Mouse (Mus musculus) forelimb bud, embryonic 11.5 days (tissue): Measurements from ENCODE around the gene Nfic.

Source experiments
- DNase-seq: peaks from one replicate; pipeline ENCODE4 v3.0.0-alpha.2; 2012; ENCODE audit warnings: low read depth, low spot score

Gene Nfic

DNA sequence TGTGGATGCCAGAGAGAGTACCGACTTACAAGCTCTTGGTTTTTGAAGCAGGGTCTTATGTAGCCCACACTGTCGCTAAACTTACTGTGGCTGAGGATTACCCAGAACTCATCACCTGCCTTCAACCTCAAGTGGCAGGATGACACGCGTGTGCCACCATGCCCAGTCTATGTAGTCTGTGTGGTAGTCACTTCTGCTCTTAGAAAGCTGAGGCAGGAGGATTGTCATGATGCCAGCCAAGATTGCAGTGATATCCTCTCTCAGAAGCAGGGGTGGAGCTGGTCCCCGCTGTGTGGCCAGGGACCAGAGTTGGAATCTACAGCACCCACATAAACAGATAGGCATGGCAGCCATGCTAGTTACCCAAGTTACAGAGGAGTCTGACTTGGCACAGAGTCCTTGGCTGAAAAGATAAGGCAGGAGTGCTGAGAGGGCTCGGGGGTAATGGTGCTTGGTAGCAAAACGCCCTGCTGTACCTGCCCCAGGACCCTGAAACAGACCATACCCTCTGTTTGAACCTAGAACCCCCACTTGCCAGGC, 30.1 kb upstream of the Nfic start:
- DNase-seq = no peak

GRCm38 (mm10) chr10:81485060-81485449, 29.6 kb upstream of the Nfic start:
- no peak for DNase-seq

DNA sequence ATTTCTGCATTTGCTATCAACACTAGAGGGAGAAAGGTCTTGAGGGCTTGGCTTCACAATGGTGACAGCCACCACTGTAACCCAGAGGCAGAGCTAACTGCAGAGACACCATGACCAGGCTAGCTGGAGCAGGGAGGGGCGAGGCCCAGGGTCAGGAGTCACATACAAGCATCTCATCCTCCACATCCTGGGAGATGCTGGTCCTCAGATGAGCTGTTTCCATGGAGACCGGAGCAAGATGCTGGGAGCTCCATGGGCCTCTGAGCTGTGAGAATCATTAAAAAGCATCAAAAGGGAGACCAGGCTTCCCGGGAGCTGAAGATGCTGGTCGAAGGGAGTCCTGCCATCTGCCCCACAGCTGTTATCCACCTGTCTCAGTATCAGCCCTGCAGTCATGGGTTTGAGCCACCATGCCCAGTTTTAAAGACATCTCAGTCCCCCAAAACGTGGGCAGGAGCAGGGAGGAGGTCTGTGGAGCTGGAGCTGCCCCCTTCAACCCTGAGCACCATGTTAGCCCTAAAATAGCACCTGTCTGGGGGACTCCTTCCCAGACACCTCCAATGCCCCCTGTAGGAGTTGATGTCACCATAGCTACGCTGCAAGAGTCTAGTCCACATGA, 29.1 kb upstream of the Nfic start:
- DNase-seq = no peak

GRCm38 (mm10) chr10:81483983-81484382, 28.5 kb upstream of the Nfic start:
- peak; percentile 68 for DNase-seq

DNA sequence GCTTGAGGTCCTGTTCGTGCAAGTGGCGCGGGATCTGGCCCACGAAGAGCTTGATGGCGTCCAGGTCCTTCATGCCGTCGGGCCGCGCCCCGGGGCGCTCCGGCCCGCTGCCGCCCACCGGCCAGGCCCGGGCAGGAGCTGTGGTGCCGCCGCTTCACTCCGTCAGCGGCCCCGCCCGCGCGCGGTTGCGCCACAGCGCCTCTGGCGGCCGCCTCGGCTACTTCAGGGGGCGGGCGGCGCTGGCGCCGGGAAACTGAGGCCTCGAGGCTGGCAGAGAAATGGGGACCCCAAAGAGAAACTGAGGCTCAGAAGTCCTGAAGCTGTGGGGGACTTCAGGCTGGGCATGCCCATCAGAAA, 27.1 kb upstream of the Nfic start, which contains the start of gene Celf5:
Celf5 (minus strand) TSS at position 177 of the 357 bp plus-strand sequence.
- DNase-seq = no peak

DNA sequence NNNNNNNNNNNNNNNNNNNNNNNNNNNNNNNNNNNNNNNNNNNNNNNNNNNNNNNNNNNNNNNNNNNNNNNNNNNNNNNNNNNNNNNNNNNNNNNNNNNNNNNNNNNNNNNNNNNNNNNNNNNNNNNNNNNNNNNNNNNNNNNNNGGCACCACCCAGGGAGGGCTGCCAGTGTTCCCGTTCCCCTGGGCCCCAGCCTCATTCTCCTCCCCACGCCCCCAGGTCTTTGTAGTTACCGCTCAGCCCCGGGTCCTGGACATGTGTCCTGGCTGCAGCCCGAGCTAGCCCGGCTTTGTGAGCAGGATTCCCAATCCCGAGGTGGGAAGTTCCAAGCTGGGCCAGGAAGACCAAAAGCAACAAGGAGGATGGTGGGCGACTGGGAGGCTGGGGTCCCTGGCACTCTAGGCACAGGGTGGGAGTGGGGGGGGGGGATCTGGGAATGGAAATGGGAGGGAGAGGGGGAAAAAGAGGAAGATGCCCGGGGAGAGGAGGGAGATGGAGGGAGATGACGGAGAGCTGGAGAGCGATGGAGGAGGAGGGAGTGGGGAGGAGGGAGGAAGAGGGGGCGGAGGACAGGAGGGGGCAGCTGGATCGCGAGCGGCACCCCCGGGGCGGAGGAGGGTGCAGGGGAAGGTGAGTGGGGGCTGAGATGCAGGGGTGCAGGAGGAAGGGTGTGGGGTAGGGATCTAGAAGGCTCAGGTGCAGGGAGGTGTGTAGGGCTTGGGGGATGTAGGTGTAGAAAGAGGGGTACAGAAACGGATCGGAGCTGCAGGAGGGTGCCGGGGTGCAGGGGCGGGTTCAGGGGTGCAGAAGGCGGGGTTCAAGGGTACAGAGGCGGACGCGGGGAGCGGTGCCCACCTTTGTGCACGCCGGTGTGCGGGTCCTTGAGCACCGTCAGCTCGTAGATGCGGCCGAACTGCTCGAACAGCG, 26.4 kb upstream of the Nfic start:
- DNase-seq = no peak

DNA sequence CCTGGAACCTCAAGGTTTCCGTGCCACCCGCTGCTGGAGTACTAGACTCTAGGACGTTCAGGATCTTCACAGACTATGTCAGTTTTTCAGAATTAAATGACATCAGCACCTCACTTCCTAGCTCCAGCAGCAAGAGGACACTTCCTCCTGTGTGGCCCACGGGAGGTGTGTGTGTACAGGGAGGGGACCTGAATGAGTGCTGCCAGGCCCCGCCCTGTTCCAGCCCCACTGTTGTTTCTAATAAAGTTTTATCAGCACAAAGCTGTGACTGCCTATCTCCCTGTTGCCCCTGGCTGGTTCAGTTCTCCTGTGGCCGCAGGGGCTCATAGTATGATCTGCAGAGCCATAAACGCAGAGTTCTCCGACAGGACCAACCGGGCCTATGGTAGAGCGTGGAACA, 19.0 kb upstream of the Nfic start:
- no peak for DNase-seq

- DNase-seq = peak; percentile 30
Observed at GRCm38 (mm10) chr10:81473003-81473451, 17.6 kb upstream of the Nfic start.

DNA sequence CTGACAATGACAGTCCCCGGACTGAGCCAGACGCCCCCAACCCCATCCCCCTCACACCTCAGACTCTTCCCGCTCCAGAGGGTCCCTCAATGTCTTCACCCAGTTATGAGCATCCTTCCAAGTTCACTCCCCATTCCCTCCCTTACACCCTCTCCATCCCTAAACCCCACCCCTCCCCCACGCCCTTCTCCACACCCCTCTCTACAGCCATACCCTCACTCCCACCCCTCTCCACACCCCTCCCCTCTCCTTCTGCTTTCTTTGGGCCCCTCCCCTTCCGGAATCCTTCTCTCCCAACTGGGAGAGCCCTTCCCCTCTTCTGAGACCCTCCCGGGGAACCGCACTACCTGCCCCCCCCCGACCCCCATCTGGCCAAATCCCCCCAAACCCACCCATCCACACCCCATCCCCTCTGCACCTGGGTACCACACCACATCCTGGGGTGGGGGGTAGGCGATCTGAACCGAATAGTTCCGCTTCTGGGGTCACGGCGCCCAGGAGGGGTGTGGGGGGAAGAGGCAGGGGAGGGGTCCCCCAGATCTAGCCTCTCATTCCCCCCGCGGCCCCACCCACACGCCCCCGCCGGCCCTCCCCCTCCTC, 17.1 kb upstream of the Nfic start:
- no peak for DNase-seq

- DNase-seq = no peak
Observed at GRCm38 (mm10) chr10:81470454-81470853, 15.0 kb upstream of the Nfic start.

GRCm38 (mm10) chr10:81469253-81469652, 13.8 kb upstream of the Nfic start:
- no peak for DNase-seq

DNA sequence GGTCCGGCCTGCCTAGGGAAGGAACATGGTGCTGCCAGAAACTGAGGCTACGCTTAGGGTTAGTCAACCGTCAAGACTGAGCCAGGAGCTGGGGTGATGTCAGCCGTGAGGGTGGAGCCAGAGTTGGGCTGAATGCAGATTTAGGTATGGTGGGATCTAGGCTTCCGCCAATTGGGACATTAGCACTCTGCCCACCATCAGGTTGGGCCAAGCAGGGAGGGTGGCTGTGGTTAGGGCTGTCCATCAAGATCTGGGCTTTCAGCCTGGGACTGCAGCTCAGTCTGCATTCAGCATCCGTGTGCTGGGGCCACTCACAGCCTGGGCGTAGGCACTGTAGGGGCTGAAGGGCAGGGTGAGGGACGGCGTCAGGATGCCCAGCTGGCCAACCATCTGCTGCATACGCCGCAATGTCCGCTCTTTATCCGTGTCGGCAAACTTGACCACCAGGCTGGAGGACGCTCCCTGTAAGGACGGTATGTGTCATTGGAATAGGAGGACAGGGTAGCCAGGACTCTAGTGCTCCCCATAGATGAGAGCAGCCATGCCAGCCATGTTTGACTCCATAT, 12.3 kb upstream of the Nfic start:
- DNase-seq = no peak

DNA sequence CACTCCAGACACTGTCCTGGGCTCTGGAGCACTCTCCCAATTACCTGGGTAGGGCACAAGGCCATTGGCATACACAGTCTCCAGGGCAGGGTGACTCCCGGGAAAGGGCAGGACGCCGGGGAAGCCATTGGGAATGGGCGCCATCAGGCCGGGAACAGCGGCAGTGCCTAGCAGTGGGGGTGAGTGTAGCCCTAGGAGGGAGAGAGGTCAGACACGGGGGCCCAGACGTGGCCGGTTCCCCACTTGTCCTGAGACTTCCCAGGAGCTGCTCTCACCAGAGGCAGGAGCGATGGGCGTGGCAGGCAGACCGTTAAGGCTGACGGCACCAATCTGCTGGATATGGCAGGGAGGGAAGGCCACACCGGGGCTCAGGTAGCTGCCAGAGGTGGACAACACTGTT, 11.4 kb upstream of the Nfic start:
- DNase-seq = no peak

DNA sequence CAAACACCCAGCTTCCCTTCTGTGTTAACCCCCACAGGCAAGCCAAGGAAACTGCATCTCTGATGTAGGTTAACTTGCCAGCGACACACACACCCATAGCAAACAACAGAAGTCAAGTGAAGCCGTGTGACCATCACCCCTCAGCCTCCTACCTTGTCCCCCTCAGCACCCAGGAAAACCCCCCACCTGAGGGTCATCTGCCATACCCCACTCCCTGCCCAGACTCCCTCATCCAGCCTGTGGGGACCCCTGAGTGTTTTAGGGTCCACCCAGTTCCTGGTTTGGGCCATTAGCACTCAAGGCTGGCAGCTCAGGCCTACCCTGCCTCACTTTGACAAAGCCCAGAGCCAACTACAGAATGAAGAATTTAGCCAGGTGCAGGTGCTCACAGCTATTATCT, 10.6 kb upstream of the Nfic start:
- no peak for DNase-seq

- no peak for DNase-seq
Observed at GRCm38 (mm10) chr10:81465265-81465645, 9.8 kb upstream of the Nfic start.

- peak; percentile 24 for DNase-seq
Observed at GRCm38 (mm10) chr10:81464405-81465264, 9.2 kb upstream of the Nfic start.

DNA sequence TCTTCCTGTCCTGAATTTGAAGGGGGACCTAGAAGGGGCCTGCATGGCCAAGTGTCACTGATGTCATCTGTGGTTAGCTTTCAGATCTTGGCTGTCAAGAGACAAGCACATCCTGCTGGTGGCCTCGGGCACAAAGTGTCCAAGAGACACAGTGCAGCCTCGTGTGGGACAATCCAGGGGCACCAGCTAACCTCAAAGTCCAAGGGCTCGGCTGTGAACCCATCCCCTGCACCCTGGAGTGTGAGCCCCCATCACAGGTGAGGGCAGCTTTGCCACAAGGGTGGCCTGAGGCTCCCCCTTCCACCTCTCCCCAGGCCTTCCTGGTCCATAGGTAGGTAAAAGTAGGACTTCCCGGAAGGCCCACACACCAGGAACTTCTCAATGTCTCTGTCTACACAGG, 8.1 kb upstream of the Nfic start:
- DNase-seq = no peak

- no peak for DNase-seq
Observed at GRCm38 (mm10) chr10:81462917-81463316, 7.5 kb upstream of the Nfic start.

- no peak for DNase-seq
Observed at GRCm38 (mm10) chr10:81462415-81462804, 7.0 kb upstream of the Nfic start.

- no peak for DNase-seq
Observed at GRCm38 (mm10) chr10:81461673-81462414, 6.4 kb upstream of the Nfic start.
